Mouse (Mus musculus) c-Kit-positive CD71-positive TER-119-positive erythroid progenitor cells, embryonic 14.5 days (primary cell): ENCODE measurements around the gene Ust.
"Not testable (repeated sequence)": the region's sequence is repeated elsewhere in the genome, so short reads cannot be mapped to it uniquely, and the experiment has no call there.

Experiments
- DNase-seq: peaks from one replicate; pipeline ENCODE4 v3.0.0-alpha.2; 2013; ENCODE audit warnings: low spot score

The Ust gene

DNA sequence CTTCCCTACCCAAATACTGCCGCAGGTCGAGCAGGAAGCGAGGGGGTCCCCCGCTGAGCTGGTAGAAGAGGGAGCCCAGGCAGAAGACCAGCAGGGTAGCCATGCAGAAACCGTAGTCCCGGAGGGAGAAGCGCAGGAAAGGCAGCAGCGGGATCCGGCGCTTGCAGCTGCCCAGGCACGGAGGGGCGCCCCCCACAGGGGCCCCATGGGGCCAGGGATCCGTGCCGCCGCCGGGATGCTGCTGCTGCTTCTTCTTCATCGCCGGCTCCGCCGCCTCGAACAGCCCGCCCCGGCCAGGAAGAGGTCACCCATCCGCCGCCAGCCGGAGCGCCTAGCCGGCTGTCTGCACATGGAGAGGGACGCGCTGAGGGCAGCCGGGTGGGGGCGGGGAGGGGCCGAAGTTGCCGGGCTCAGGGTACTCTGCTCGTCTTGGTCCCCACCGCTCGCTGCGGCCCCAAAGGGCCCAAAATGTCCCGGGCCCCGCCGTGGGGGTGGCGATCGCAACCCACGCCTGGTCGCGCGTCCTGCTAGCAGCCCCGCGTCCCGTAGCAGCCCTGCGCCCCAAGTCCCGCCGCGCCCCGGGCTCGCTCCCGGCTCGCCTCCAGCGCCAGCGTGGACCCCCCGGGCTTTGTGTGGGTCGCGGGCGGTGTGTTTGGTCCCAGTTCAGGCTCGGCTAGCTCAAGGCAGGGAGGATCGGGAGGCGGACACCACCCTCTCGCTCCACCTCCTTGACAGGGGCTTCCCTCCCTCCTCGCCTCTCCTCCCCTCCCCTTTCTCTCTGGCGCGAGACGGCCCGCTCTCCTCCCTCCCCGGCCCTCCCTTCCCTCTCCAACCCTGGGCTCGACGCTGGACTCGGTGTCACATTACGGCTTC, at the start of gene Ust:
TSS of gene Ust (minus strand) at position 685 of the 873 bp plus-strand sequence.
- no peak for DNase-seq

DNA sequence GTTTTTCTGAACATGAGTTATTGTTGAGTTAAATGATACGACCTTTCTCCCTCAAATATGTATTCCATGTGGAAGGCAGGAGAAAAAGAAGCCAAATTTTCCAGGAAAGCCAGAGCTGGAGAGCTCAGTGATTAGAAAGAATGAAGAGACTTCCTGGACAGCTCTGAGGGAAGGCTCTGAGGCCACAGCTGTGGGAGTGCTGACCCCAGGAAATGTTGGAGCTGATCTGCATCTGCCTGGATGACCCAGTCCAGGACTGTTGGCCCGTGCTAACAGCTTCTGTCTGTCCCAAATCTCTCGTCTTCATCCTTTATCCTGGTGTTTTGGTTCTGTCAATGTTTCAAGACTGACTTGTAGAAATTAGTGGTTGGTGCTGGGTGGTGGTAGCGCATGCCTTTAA, 42.7 kb upstream of the Ust start:
- no peak for DNase-seq

DNA sequence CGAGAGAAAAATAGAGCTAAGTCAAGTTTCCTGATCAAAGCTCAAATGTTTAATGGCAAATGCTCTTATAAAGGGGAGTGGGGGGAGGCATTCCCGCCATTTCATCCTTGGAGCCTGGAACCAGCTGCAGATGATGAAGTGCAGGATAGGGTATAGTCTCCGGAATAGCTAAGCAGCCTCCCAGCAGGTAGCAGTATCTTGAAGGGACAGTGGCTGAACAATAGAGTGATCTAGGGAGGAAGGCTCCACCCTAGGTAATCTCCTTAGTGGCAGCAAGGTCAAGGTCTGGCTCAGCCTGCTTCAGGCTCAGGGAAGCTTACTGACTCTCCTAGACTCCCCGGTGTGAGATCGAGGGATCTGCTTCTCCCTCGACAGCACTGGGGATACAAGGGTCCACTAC, 40.9 kb upstream of the Ust start:
- DNase-seq: not testable (repeated sequence)

DNA sequence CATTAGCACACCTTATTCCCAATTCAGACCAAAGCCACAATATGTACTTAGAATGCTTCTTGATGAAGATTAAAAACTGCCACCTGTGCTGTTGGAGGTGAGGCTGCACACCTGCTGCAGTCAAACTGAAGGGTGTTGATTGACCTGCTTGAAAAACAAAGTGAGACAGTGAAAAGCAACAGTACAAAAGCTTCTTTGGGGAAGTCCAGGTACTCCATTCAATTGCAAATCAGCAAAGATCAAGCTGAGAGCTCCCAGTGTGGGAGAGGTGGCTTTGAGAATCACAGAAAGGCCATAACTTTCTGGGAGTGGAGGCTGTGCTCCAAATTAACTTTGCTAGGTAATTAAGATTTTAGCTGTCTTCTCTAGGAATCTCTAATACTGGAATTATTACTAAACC, 33.6 kb upstream of the Ust start:
- DNase-seq: not testable (repeated sequence)

DNA sequence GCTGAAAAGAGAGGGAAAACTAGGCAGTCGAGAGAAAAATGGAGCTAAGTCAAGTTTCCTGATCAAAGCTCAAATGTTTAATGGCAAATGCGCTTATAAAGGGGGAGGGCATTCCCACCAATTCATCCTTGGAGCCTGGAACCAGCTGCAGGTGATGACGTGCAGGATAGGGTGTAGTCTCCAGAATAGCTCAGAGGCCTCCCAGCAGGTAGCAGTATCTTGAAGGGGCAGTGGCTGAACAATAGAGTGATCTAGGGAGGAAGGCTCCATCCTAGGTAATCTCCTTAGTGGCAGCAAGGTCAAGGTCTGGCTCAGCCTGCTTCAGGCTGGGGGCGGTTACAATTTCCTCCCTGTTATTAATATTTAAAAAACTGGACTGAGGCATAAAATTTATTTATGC, 33.0 kb upstream of the Ust start:
- not testable (repeated sequence) for DNase-seq

DNA sequence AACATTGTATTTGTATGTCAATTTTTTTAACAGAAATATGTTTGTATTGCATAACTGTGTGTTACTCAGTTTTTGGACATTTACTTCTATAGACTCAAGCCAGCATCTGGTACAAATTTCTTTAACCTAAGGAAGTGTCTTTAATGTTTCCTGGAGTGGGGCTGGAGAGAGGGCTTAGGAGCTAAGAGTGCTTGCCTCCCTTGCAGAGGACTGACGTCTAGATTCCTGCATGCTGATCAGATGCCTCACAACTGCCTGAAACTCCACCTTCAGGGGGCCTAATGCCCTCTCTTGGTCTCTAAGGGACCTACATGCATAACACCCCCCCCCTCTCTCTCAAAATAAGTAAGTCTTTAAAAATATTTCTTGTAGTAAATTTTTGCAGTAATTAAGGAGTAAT, 22.9 kb upstream of the Ust start:
- DNase-seq: no peak

DNA sequence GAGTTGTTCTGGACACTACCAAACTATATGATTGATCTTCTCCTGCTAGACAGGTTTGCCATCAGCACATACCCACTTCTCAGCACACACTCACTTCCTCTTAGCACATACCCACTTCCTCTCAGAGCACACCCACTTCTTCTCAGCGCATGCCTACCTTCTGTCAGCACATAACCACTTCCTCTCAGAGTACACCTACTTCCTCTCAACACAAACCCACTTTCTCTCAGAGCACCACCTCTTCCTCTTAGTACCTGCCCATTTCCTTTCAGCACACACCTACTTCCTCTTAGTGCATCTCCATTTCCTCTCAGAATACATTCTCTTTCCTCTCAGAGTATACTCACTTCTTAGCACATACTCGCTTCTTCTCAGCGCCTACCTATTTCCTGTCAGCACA, 16.8 kb upstream of the Ust start:
- no peak for DNase-seq

DNA sequence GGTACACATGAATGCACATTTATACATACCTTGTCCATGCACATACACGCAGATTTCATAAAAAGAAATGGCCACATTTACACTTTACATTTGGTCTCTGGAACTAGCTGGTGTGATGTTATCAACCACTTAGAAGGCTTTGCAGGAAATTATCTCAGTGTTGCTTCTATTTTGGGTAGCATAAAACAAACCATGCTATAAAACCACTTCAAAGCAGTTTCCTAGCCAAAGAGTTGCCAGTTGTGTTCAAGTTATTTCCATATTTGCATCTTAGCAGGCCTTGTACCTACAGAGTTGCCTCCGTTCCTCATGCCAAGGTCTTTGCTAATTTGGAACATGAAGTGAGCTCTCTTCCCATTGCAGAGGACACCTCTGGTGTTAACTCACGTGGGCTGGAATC, 13.0 kb upstream of the Ust start:
- DNase-seq: no peak

DNA sequence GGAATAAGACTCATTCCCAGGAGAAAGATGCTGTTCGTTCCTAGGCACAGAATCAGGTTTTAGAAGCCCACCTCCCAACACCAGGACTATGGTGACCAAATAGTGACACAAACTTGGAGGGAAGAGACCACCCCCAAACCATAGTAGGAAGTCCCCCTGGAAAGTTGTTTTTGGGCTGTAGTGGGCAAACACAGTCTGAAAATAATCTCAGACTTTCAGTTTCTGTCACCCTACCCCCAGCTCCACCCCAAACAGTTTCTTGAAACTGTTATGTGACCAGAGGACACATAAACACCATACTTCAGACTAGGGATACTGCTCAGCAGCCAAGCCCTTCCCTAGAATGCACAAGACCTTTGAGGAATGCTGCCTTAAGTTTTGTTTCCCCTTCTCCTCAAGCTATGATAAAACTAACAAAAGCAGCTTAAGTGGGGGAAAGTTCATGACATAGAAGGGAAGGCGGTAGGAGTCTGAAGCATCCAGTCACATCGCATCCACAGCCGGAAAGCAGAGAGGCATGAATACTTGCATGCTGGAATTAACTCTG, 12.0 kb upstream of the Ust start:
- no peak for DNase-seq

DNA sequence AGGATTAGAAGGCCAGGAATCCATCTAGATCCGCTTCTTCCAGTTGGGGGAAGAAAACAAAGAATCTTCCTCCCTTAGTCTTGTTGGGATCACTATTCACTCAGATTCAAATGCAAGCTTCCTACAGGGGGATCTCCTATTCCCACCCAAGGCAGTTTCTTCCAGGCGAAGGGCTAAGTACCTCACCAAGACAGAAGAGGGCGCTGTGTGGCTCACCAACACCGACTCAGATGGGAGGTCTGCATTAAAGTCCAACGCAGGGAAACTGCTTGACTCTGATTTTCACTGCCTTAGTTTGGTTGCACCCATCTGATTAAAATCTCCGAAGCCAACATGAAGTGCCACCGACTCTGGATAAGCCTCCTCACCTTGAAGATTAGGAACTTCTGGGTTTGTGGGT, 10.5 kb upstream of the Ust start:
- no peak for DNase-seq

DNA sequence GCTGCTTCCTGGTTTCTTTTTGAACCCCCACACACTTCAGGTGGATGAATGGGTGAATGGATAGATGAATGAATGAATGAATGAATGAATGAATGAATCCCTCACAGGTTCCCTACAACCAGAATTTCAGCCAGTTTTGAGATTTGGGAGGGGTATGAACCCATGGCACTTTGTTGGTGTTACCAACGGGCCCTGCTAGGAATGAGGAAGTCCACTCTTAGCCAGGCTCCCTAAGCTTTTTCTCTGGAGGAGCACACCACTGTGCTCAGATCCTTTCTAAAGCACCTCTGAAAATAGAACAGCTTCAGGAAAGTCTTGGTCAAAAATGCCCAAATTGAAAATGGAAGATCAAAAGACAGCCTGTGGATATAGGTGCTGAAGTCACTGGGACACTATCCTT, 6.7 kb upstream of the Ust start:
- no peak for DNase-seq

DNA sequence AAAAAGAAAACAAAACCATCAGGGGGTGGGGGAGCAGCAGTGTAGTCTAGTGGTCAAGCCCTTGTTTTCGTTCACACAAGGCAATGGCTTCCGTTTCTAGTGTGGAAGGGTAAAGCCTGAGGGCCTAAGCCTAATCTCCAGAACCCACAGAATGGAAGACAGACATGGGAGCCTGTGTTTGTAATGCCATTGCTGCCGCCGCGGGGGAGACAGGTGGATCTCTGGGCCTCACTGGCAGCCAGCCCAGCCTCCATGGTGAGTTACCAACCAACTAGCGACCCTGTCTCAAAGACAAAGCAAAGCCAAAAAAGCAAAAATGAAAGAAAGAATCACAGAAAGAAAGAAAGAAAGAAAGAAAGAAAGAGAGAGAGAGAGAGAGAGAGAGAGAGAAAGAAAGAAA, 2.9 kb upstream of the Ust start:
- no peak for DNase-seq

DNA sequence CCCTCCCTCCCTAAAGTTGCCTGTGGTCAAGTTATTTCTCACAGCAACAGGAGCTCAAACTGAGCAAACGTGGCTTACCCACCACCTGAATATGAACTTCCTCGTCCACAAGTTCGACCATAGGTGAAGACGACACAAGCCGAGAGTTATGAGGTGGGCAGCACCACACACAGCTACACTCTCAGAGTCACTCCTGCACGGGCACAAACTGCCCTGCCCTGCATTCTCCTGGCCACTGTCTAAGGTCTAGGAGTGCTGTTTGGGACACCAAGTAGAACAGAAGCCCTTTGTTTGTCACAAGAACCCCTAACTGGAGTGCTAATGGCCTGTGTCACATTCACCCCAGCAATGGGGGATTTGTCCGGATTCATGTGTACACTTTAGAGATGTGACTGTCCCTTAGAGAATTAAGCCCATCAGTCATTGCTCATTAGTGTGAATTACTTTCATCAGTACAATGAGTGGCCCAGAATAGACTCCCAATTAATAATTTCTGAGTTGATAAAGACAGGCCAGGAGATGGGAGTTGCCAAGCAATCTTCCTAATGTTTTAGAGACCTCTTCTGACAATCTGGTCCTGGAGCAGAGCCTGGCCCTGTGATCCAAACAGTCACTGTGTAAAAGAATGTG, 2.3 kb upstream of the Ust start:
- DNase-seq: no peak

DNA sequence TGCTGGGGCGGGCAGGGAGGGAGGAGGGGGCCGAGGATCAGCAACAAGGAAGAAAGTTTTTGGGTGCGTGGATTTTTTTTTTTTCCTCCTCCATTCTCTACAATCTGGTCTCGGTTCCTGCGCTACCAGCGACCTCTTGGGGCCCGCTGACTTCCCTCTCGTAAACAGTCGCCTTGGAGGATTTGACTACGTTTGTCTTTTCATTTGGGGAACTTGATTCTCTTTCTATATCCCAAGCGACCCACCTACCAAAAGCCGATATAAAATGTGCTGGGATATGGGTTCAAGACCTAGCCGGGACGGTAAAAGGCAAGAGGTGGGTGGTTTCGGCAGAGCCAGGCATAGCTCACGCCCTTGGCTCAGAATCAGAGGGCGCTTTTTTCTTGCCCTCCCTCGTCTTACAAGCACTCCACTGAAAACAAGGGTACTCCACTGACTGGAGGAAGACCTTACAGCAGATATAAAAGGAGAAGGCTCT, 428 bp upstream of the Ust start:
- no peak for DNase-seq

DNA sequence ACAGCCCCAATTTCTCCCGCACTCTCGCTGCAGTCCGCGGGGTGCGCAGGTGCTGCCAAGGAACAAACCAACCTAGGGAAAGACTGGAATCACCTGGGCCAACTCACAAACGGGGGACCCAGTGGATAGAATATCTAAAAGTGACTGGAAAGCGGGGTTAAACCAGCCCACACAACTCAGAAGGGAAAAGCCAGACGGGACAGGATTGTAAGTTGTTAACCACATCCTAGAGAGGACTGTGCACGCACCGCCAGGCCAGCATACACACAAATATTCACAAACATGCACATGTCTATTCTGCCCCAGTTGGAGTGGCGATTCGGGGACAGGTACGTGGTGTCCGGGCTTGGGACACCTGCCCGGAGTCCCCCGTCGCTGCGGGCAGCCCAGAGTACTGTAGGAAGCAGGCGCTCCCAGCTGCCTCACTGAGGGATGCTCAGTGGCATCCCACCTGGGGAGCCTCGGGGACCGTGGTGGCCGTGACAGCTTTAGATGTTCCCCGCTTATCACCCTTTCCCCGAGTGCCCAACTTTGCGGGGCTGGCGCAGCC, 959 bp downstream of the Ust start:
- DNase-seq: no peak

DNA sequence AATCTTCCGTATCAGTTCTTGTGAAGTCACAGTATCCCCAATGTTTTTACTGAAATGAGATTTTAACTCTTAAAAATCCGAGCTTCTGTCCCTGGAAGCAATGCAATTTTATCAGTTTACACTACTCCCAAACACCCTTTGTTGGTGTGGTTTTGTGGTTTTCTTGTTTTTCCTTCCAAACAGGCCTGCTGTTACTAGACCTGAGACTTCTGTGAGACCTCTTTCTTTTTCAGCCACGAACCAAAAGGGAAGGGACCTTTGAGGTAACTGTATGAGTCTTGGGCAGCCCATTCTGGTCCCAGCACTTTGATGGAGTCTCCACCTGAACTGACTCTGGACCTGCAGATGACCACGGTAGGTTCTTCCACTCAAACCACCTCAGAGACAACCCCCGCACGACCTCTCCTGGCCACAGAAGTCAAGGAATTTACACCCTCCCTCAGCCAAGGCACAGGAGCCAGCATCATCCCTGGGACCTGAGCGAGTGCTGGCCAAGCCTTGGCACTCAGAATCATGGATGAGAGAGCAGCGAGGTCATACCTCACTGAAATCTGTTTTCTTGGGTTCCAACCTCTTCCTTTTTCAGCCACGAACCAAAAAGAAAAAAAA, 1.6 kb downstream of the Ust start:
- no peak for DNase-seq

DNA sequence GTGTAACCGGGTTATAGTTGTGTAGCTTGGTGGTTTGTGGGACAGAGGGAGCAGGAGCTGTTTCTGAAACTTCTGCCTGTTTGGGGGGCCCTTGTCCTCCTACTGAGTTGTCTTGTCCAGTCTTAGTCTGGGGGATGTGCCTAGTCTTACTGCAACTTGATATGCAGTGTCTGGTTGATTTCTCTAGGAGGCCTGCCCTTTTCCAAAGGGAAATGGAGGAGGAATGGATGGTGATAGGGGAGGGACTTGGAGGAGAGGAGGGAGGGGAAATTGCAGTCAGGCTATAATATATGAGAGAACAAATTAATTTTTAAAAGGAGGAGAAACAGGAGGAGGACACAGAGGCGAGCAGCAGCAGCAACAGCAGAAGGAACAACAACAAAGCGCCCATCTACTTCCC, 4.9 kb downstream of the Ust start:
- no peak for DNase-seq

DNA sequence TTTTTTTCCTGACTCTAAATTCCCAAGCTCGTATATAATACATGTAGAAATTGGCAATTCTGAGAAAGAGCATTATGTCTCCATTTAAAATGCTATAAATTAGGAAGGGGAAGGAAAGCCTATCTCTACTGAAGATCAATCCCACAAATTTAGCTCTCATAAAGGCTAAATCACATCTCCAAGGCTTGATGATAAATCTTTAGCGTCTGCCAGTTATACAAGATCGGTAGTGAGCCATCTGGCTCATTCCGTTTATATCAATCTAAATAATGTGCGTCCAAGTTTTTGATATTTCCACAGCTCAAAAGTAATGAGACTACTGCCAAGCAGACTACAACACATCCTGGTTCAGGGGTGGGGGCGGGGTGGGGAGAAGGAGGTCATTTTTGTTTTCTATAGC, 6.4 kb downstream of the Ust start:
- no peak for DNase-seq

DNA sequence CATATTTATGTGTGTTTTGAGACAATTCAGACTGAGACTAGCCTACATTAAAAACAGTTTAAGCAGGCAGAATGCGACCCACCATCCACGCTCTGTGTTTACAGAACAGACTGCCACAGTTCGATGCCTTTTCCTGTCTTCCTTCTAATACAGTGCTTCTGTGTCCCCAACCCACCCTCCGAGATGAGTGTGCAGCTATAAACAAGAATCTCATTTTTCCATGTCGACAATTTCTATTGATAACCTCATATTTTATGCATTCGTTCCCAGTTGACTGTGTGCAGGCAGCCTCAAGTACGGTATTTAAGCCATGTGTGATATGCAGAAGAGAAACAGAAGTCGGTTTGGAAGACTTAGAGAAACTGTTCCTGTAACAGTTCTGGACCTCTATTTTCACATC, 6.9 kb downstream of the Ust start:
- DNase-seq: no peak

DNA sequence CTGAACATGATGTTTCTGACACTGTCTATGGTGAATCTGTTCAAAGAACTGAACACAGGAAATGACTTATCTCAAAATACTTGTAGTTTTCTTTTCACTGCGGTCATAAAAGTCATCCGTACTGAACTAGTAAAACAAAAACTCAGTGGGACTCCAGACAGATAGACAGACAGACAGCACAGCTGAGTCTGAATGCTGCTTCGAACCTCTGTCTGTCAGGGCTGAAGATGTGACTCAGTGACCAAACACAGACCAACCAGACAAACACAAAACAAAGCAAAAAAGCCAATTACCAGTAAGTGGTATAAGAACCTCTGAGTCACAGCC, 12.4 kb downstream of the Ust start:
- DNase-seq: no peak

DNA sequence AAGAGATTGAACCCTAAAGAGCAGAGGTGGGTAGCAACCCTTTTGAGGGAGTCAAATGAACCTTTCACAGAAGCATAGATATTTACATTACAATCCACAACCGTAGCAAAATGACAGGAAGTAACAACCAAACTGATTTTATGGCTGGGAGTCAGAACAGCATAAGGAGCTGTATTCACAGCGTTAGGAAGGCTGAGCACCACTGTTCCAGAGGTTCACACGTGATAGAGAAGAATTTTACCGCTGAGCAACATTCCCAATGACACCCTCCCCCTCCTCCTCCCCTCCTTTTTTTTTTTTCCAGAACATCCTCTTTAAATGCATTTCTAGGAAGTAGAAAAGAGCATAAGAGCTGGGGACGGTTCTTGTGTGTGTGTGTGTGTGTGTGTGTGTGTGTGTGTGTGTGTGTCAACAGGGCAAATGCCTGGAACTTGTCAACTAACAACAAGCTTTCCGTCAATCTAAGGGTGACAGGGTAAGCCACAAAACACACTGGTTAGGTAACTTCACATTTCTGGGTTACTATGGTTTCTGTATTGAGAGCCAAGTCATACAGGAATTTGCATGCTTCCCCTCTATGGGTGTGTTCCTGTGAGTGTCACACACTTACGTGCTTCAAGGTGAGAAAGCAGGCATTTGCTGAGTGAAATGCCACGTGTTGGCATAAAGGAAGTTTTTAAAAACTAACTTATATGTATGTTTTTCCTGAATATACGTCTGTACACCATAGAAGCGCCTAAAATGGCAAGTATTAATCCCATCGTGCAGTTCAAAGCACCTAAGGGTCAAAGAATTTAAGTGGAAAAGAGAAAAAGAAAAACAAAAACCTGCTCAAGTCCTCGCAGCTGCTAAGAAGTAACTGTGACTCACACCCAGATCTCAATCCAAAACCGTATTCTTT, 13.0 kb downstream of the Ust start:
- no peak for DNase-seq

DNA sequence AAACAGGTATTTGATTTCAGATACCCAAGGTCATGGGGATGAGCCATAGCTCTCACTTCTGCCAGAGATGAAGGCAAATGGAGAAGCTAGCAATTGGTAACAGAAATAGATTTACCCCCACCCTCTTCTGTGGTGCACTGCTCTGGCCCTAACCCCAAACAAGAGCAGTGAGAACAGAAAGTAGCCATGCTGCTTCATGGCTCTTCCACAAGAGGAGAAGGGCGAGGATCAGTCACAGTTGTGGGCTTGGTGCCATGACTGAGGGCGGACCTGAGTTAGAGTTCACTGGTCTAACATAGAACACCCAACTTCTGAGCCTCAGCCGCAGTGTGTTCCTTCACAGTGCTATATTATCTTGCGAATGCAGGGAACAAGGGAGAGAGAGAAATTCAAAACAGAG, 13.8 kb downstream of the Ust start:
- DNase-seq: no peak
